Mouse (Mus musculus) frontal cortex, postnatal 36 days (tissue): ENCODE results near the gene Ppfibp1.
A peak's percentile ranks its signal among the peaks of the same experiment; 100 is the strongest.

Experiments
- DNase-seq, 2 experiments: peaks; one replicate each; pipeline ENCODE4 v3.0.0; 2022; ENCODE audit warnings: low spot score in 2 of 2

The Ppfibp1 gene

GRCm38 (mm10) chr6:146959908-146960680 is 71.8 kb downstream of the Ppfibp1 start:
- no peak for DNase-seq

- DNase-seq: no peak
Observed at GRCm38 (mm10) chr6:146960956-146961355, 72.7 kb downstream of the Ppfibp1 start.

- DNase-seq: no peak
Observed at GRCm38 (mm10) chr6:146961832-146962481, 73.7 kb downstream of the Ppfibp1 start.

DNA sequence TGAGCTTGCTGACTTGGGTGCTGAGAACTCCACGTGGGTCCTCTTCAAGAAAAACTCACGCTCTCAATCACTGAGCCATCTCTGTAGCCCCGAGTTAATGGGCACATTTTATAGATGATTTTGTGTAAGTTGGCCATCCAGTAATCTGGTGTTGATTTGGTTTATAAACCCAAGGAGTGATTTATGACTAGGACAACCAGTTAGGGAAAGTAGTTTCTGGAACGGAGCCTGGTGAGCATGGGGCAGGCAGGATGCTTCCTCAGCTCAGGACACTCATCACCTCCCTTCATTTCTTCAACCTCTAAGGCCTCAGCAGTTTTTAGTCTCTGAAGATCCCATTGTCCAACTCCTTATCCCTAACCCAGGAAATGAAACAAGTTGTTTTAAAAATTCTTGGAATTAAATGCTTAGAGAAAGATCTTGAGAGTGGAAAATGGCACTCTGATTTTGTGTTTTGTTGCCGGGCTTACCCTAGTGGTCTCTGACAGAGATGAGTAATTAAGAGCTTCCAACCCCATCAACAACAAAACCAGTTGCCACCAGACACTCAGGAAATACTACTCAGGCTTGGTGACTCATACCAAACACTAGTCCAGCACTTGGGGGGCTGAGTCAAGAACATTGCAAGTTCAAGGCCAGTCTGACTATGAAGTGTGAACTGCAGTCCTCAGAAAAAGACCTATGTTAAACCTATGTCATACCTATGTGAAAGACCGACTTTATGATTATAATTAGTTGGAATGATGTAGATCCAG is 75.3 kb downstream of the Ppfibp1 start:
- DNase-seq: no peak

GRCm38 (mm10) chr6:146965139-146965772 is 77.0 kb downstream of the Ppfibp1 start:
- no peak for DNase-seq

- DNase-seq: no peak
Observed at GRCm38 (mm10) chr6:146966446-146967019, 78.2 kb downstream of the Ppfibp1 start.

GRCm38 (mm10) chr6:146967836-146968235 is 79.5 kb downstream of the Ppfibp1 start:
- DNase-seq: no peak

GRCm38 (mm10) chr6:146970811-146971210 is 82.5 kb downstream of the Ppfibp1 start:
- no peak for DNase-seq

GRCm38 (mm10) chr6:146971366-146971765 is 83.1 kb downstream of the Ppfibp1 start:
- no peak for DNase-seq

DNA sequence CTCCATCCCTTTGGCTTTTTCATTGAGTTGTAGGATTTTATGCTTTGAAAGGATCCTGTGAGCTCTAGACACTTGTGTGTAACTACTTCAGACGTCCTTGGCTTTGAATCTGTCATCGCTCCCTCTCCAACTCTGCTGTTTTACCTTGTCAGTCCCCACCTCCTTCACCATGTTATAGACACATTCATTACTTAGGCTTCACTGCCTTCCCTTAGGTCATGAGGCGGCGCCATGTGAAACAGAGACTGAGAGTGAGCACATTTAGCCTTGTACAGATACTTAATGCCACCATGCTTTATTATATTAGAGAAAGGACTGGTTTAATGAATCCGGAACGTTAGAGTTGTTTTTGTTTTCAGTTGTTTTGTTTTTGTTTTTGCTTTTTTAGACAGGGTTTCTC is 83.7 kb downstream of the Ppfibp1 start:
- DNase-seq: no peak

DNA sequence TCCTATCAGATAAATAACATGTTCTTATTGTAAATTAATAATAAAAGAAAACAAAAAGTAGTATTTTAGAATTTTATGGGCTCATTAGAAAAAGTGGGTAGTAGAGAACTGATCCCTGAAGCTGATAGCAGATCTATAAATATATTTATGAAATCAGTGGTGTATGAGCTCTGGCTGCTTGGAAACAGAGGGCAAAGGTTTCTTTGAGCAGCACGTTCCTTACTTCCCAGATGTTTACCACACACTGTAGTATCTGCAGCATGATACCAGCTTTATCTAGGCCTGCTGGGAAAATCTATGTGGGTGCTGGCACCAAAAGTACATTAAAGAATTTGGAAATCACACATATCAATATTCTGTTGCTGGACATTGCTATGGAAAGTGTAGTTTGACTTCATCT is 84.5 kb downstream of the Ppfibp1 start:
- DNase-seq: no peak

GRCm38 (mm10) chr6:146973406-146973805 is 85.1 kb downstream of the Ppfibp1 start:
- DNase-seq: no peak

DNA sequence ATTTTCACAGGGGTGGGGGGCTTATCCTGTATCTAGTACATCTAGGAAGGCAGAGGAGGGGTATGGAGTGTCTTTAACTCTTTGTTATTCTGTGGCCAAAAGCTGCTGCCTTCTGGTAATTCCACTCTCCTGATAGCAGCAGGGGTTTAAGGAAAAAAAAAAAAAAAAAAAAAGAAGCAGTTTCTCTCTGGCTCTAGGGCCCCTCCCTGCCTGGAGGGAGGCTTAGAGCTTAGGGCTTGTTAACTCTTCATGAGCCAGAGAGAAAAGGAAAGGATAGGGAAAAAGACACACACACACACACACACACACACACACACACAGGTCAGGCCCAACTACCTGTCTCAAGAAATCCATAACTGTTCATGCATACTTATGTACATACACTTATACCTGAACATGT is 85.5 kb downstream of the Ppfibp1 start:
- DNase-seq: no peak

GRCm38 (mm10) chr6:146976446-146976845 is 88.2 kb downstream of the Ppfibp1 start:
- no peak for DNase-seq

DNA sequence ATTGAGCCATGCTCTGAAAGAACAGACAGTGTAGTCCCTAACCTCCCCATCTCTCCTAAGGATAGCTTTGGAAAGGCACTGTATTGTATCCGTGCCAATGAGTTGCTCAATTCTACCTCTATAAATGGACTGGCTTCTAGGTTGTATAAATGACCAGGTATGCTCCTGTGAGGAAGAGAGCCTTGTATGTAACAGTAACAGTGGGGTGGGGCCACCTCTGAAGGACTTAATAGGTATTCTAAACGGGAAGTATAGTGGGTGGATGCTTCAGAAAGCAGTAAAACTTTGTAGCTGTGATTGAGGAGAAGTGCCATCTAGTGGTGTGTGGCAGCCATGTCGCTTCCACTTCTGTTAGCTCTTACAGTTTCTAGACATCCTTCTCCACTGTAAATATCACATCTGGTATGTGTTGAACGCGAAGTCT is 90.4 kb downstream of the Ppfibp1 start:
- DNase-seq: no peak

DNA sequence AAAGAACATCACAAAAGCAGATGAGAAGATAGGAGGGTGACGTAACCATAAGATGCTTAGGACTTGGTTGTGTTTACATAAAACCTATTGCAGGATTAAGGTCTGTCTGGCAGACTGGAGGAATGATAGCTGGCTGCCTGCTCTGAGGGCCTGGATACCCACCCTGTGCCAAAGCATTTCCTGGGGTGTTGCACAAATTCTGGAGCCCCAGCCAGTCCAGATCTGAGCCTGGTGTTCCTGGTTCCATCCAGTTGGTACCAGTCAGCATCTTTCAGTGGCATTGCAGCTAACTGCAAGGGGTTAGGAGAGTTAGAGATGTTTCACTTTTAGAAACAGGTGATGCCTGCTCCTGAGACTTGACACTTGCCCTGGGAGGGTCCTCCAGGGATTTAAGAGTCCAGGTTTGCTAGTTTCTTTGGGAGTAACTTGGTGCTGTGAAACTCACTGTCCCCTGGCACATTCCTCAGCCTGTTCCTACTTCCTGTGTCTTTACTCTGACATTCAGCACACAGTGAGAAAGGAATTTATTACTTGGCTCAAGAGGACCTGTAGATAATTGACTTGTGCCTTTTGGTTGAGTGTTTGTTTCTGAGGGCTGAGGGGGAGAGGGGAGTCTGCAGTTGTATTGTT is 90.9 kb downstream of the Ppfibp1 start:
- DNase-seq: no peak

DNA sequence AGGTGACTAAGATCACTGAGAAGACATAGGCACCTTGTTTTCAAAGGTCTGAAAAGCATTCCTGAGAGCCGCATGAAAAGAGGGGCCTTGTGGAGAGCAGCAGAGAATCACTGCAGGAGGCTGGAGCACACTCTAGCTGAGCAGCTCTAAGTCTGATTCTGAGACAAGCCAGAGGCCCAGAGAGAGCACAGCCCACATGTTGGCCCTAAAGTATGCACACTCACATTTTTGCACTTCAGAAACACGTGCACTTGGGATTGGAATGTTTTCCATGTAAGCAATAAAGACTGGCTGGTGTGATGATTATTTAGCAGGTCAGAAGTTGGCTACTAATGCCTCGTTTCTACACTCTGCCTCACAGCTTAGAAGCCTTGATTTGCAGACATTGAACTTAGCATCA is 91.7 kb downstream of the Ppfibp1 start:
- no peak for DNase-seq

DNA sequence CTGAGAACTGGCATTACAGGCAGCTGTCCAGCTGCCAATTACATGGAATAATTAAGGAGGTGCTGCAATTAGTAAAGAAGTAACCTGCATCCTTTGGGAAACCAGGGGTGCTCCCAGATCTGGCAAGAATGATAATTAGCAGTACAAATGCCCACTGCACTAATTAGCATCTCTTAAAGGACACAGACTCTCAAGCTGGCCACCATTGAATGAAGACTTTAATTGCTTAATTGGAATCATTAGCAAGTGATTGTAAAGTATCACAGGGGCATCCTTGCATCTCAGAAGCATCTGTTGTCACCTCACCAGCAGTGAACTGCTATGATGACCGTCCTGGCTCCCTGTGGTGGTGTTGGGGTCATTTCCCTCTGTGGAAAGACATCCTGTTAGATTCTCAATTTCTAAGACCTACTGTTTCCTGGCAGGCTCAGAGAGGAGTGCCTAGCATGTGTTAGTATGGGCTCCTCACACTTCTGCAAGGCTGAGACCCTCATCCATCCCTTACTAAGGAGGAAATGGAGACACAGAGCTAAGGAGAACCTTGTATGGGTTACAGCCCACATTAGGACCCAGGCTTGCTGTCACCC is 93.1 kb downstream of the Ppfibp1 start:
- no peak for DNase-seq

- no peak for DNase-seq
Observed at GRCm38 (mm10) chr6:146984569-146984968, 96.3 kb downstream of the Ppfibp1 start.

DNA sequence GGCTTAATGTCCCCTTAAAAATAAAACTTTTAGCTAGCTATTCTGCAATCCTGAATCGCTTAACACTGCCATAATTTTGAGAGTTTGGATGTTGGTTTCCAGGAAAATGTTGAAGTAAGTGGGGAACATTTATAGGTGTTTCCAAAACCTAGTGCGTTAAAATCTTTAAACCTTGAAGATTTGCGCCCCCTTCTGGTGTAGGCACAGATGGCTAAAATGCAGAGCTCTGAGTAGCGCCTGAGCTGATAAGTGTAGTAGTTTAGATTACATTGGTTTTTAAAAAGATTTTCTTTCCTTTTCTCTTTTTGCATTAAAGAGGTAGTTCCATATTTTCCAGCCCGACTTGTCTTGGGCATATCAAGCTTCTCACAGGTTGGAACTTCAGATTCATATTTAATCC is 105.9 kb downstream of the Ppfibp1 start:
- DNase-seq: peak; percentile 54 to 73

DNA sequence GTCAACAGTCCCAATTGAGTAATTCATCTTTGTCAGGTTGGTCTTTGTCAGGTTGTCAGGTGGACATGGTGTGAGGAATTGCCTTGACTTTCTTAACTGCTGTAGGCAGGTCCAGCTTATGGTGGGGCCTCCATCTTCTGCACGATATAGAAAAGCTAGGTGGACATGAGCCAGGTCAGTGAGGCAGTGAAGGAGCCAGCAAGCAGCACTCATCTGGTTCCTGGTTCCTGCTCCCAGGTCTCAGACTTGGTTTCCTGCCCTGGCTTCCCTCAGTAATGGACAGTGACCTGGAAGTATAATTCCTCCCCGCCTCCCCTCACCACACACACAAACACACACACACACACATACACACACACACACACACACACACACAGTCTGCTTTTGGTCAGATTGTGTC is 107.1 kb downstream of the Ppfibp1 start:
- no peak for DNase-seq
